Mouse (Mus musculus): ENCODE measurements around the gene Sbf2. TPM values are rescaled to one million over a fixed set of nuclear protein-coding genes. Genes with fewer than 3 reads are reported as not detected.

The Sbf2 gene
- 35.9 and 45.2 TPM in 2 replicates for polyA plus RNA-seq (2012; rRNA removed)

GRCm38 (mm10) chr7:110614133-110615063, at the start of gene Sbf2:
Sbf2 (minus strand) TSS chr7:110614922.

GRCm38 (mm10) chr7:110627486-110628272, 13.0 kb upstream of the Sbf2 start, which contains the start of gene Adm:
Adm (plus strand) TSS chr7:110627661.

Other genes with a start within 250 kb of the Sbf2 start
- gene Adm, start 12.7 kb upstream of the Sbf2 start, polyA plus RNA-seq (2012; rRNA removed) = 1.7 and 2.1 TPM in 2 replicates
- 2.6 and 2.8 TPM in 2 replicates for gene Ampd3, start 153.3 kb upstream of the Sbf2 start, polyA plus RNA-seq (2012; rRNA removed)
- 20.1 and 29.5 TPM in 2 replicates for gene Rnf141, start 229.5 kb upstream of the Sbf2 start, polyA plus RNA-seq (2012; rRNA removed)
- gene Lyve1, start 248.3 kb upstream of the Sbf2 start, polyA plus RNA-seq (2012; rRNA removed) = 3.4 and 4.1 TPM in 2 replicates